Mouse (Mus musculus): Measurements from ENCODE around the gene Noxa1. TPM values are rescaled to one million over a fixed set of nuclear protein-coding genes. Genes with fewer than 3 reads are reported as not detected.

Gene Noxa1
- polyA plus RNA-seq, 1 experiment = 0.34 TPM

GRCm38 (mm10) chr2:25098005-25098615, 3.2 kb upstream of the Noxa1 start:
- no peak for DNase-seq (ENCODE audit: low read depth)

- no peak for DNase-seq (ENCODE audit: low read depth)
Observed at GRCm38 (mm10) chr2:25094785-25095108, 202 bp downstream of the Noxa1 start.

- no peak for DNase-seq (ENCODE audit: low read depth)
Observed at GRCm38 (mm10) chr2:25088636-25089035, 6.3 kb downstream of the Noxa1 start.

GRCm38 (mm10) chr2:25087842-25088241, 7.1 kb downstream of the Noxa1 start:
- no peak for DNase-seq (ENCODE audit: low read depth)

- DNase-seq (ENCODE audit: low read depth) = no peak
Observed at GRCm38 (mm10) chr2:25085571-25085970, 9.4 kb downstream of the Noxa1 start.

GRCm38 (mm10) chr2:25083697-25084096, 11.3 kb downstream of the Noxa1 start:
- DNase-seq (ENCODE audit: low read depth) = no peak

GRCm38 (mm10) chr2:25080076-25080475, 14.9 kb downstream of the Noxa1 start, which contains the start of gene Entpd8:
TSS of gene Entpd8 (plus strand) at chr2:25080304.
- no peak for DNase-seq (ENCODE audit: low read depth)

GRCm38 (mm10) chr2:25078967-25079366, 16.0 kb downstream of the Noxa1 start:
- DNase-seq (ENCODE audit: low read depth) = no peak

GRCm38 (mm10) chr2:25075506-25075905, 19.4 kb downstream of the Noxa1 start:
- no peak for DNase-seq (ENCODE audit: low read depth)

- no peak for DNase-seq (ENCODE audit: low read depth)
Observed at GRCm38 (mm10) chr2:25072398-25072797, 22.6 kb downstream of the Noxa1 start.

- no peak for DNase-seq (ENCODE audit: low read depth)
Observed at GRCm38 (mm10) chr2:25069537-25069936, 25.4 kb downstream of the Noxa1 start.

- no peak for DNase-seq (ENCODE audit: low read depth)
Observed at GRCm38 (mm10) chr2:25066552-25066951, 28.4 kb downstream of the Noxa1 start.

- no peak for DNase-seq (ENCODE audit: low read depth)
Observed at GRCm38 (mm10) chr2:25065537-25065936, 29.4 kb downstream of the Noxa1 start.

- DNase-seq (ENCODE audit: low read depth) = no peak
Observed at GRCm38 (mm10) chr2:25064285-25064684, 30.7 kb downstream of the Noxa1 start.

GRCm38 (mm10) chr2:25063523-25063922, 31.4 kb downstream of the Noxa1 start:
- DNase-seq (ENCODE audit: low read depth) = no peak

GRCm38 (mm10) chr2:25058926-25059325, 36.0 kb downstream of the Noxa1 start:
- no peak for DNase-seq (ENCODE audit: low read depth)

- DNase-seq (ENCODE audit: low read depth) = no peak
Observed at GRCm38 (mm10) chr2:25055409-25056155, 39.4 kb downstream of the Noxa1 start.

GRCm38 (mm10) chr2:25055068-25055405, 39.9 kb downstream of the Noxa1 start:
- no peak for DNase-seq (ENCODE audit: low read depth)

- DNase-seq (ENCODE audit: low read depth) = no peak
Observed at GRCm38 (mm10) chr2:25054221-25055067, 40.5 kb downstream of the Noxa1 start, which contains the start of gene Nsmf. TSS of gene Nsmf (plus strand) at chr2:25054355.

- DNase-seq (ENCODE audit: low read depth) = no peak
Observed at GRCm38 (mm10) chr2:25053101-25053500, 41.8 kb downstream of the Noxa1 start.

- no peak for DNase-seq (ENCODE audit: low read depth)
Observed at GRCm38 (mm10) chr2:25051450-25051849, 43.5 kb downstream of the Noxa1 start.

- DNase-seq (ENCODE audit: low read depth) = no peak
Observed at GRCm38 (mm10) chr2:25050921-25051320, 44.0 kb downstream of the Noxa1 start.

- no peak for DNase-seq (ENCODE audit: low read depth)
Observed at GRCm38 (mm10) chr2:25040089-25040488, 54.9 kb downstream of the Noxa1 start.

Data from gonadal fat pad, adult 2 months (tissue).